Mouse (Mus musculus) MN1 (cell line): ENCODE results near the gene Nt5dc3.

Experiments
- DNase-seq: peaks from one replicate; pipeline ENCODE4 v3.0.0-alpha.2; 2016; ENCODE audit warnings: low spot score

Gene Nt5dc3

DNA sequence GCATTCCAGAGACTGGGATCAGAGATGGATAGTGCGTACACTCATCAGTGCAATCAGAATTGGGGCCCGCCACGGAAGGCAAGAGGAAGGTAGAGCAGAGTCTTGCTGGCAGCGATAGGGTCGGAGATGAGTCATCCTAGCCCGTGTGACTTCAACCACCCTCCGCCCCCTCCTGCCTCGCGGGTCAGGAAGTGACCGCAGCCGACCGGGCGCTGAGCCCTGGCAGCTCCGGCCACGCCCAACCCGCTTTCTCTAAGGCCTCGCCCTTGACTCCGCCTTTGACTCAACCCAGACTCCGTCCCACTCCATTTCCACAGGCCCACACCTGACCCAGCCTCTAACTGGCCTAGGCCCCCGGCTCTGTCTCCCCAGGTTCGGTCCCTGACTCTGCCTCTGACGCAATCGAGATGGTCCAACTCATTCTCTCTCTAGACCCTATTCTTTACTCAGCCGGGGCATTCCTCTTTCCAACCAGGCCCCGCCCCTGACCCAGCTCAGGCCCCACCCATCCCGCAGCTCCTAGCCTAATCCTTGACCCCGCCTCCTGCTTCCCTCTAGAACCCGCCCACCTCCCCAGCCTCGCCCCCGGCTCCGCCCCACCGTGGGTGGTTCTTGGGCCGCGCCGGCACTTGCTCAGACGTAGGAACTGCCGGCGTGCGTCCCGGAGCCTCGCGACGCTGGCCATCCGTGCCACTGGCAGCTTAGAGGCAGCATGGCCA, at the start of gene Nt5dc3:
Gene Nt5dc3 (plus strand): TSS at position 608 of the 719 bp plus-strand sequence.
- DNase-seq, result peak; percentile 99

DNA sequence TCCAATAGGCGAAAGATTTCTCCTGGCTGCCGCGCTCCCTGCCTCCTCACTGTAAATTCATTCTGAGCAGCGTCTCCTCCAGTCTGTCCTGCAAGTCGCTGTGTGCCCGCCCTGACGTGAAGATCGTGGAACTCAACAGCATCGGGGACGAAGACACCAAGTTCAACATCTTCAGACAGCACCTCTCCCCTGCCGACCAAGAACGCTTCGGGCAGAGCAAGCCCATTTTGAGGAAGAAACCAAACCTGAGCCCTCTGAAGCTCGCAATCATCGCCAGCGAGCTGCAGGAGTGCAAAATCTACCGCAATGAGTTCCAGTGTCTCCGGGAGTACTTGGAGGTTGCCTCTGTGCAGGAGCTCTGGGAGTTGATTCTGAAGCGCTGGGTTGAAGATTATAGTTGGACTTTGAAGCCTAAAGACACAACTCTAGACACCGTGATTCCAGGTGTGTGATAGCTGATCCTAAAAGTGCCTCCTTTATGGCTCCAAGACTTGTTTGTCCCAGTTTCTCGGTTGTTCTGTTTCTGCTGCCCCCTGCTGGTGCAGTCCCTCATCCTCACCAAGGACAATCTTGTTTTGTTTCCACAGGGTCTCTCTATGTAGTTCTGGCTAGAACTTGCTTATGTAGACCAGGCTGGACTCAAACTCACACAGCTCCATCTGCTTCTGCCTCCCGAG, 47.8 kb upstream of the Nt5dc3 start:
- peak; percentile 58 for DNase-seq

DNA sequence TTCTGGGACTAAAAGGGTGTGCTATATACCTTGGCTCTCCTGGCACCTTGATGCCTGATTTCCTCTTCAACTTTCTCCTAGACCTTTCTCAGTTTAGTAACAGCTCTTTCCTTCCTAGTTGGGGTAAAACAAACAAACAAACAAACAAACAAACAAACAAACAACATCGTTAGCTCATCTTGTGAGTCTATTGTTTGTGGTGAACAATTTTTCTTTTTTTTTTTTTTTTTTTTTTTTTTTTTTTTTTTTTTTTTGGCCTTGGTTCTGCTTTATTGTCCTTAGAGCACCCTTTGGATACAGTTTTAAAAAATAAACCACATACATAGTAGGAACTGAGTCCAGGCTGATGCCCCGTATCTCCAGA, 47.3 kb upstream of the Nt5dc3 start:
- DNase-seq, result no peak

DNA sequence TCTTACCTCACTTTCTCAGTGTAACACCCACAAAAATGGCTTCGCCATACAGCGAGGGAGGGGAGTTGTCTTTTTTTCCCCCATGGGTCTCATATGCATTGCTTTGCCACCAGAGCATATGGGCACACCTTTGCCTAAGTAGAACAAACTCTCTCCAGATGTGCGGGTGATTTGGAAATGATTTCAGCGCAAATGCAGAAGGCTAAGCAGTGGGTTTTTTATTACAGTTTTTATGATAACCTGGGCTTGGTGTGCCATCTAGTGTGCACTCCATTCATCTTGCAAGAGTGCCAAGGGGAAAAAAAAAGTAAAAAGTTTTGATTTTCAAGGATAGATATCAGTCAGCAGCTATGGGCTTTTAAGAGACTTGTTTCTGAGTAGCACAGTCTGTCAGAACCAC, 43.8 kb upstream of the Nt5dc3 start:
- DNase-seq, result peak; percentile 33

DNA sequence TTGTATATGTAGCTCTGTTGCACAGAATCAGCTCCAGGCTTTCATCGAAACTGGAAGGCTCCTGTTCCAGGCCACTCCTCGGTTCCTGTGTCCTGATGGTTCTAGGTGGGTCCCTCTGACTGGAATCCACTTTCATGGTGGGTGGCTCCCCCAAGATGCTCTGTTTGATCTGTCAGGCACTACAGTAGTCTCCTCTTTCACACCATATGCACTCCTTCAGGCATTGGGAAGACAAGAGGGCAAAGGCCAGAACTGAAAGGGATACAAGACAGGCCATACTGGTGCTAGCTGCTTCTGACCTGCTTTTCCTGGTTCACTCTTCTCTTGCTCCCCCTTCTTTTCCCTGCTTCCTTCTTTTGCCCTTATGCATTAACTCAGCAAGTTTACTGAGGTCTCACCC, 35.9 kb upstream of the Nt5dc3 start:
- no peak for DNase-seq

DNA sequence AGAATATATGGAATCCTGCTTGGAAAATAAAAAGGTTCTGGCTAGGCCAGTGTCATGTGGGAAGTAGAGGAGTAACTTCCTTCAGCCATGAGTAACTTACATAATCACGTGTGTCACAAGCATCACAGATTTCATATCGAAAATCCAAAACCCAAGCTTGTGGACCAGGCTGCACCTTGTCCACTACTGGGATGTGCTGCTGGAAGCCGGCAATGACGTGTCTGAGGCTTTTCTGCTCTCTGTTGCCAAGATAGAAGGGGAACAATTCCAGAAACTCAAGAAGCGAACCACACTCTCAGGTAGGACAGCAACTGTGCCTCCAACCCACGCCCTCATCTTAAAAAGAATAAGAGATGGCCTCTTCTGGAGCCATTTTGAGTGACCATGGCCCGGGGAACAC, 34.5 kb upstream of the Nt5dc3 start:
- DNase-seq, result no peak

DNA sequence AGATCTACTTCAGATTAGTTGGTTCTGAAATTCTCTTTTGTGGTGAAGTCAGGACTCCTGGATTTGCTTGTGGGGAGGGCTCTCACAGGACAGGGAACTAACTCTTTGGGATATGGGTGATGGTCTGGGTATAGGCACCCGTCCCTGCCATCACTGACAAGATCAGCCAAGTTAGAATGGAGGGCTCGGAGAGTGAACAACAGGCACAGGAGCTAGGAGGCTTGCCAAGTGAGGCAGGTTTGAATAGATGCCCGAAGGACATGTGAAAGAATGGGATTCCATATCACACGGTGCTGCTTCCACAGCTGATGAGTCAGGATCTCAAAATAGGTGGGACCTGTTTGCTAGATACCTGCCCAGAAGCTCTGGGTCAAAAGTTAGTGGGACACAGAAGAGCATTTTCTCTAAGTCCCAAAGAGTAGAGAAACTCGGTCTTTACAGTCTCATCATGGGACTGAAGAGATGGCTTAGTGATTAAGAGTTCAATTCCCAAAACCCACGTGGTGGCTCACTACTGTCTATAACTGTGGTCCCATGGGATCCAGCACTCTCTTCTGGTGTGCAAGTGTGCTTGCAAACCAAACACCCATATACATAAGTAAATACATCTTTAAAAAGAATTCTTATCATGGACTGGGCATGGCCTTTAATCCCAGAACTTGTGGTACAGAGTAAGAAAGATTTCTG, 22.8 kb upstream of the Nt5dc3 start:
- DNase-seq, result no peak

DNA sequence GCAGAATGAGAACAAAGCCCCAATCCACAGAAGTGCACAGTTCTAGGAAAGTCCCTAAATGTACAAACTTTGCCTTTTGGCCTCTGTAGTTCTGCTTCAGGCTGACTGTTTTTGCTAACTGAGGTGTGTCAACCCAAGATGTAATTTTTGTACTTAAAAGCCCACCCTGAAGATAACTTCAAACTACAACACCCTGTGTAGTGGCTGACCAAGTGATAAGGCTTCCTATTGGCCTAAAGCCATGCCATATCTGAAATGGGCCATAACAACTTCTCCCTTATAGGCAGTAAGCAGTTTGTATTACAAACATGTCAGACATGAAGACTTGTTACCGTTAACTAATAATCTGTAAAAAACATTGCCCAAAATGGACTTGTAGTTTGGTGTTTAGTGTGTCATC, 21.1 kb upstream of the Nt5dc3 start:
- DNase-seq, result no peak

DNA sequence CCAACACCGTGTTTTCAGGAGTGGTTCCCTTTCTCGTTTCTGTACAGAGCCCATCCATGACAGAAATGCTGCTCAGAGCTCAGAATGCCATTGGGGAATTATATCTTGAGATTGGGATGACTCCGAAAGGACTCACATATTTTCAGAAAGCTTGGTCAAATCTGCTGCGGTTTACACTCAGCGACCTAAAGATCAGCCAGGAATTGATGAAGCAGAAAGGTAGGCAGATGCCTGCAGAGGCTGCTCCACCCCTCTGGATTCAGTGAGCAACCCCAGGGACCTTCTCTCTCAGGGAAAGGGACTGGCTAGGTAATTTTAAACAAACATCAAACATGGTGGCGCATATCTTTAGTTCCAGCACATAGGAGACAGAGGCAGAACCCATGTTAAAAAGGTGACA, 20.6 kb upstream of the Nt5dc3 start:
- DNase-seq, result no peak

DNA sequence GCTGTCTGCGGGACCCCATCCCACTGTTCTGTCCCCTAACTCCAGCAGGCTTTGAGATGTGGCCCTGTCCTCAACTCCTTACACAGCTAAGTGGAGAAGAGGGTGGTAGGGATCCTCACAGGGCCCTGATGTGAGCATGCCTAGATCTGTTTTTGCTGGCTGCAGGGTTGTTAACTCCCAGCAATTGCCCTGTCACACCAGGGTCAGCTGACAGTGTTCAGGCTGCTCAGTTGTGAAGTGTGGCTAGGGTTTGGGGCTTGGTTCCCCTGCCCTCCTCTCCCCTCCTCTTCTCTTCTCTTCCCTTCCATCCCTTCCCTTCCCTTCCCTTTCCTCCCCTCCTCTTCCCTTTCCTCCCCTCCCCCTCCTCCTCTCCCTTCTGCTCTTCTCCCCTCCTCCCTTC, 17.6 kb upstream of the Nt5dc3 start:
- no peak for DNase-seq

DNA sequence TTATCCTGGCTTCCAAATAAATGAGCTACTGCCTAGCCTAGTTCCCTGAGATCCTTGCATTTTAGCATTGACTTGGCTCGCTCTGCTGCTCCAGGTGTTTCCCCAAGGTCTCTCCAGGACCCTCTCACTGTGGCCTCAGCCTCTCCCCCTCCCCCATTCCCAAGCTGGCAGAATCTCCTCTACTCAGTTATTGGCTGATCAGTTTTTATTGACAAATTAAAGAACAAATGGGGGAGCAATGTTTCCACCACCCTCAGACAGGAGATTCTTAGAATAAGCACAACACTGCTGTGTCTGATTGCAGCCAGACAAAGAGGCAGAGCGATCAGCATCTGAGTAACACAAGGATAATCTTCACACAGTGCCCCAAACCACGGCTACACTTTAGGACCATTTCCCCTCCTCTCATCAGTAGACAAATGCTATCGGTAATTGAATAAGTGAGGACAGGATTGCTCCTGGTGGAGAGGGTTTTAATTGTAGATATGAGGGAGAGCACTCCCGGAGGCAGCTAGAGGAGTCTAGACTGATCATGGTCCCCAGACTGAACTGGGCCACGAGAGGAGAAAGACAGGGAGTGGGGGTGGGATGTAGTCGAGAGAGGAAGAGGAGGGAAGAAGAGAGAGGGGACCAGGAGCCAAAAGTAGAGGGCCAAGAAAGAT, 17.0 kb upstream of the Nt5dc3 start:
- DNase-seq, result no peak

DNA sequence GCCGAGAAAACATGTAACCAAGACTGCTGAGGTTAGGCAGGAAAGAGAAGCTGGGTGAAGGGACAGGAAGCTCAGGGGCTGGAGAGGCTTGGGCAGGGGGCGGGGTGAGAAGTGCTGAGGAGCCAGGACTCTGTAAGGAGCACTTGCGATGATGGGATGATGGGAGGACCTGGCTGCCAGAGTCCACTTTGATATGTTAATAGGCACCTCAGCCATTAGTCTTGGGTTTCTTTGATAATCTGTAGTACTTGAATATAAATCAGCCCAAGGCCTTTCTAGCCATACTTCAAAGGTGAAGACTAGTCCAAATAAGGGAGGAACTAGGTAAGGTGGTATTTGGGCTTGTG, 16.4 kb upstream of the Nt5dc3 start:
- no peak for DNase-seq

DNA sequence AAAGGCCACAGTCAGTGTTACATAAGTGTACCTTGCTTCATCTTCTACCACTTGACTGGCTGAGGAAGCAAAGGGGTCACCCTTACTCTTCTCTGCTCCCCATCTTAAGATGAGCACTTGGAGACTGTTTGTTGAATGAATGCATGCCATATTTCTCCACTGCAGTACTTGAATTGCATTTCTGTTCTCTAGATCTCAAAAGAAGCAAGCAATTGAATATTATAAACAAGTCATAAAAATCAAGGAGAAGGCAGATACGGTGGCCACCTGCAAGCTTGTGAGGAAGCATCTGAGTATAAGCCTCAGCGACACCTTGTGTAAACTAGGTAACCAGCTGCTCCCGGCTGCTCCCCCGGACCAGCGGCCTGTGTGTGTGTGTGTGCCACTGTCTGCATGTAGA, 15.1 kb upstream of the Nt5dc3 start, which contains the start of gene Gm49358:
Gene Gm49358 (plus strand): TSS at position 301 of the 400 bp plus-strand sequence.
- DNase-seq, result no peak

DNA sequence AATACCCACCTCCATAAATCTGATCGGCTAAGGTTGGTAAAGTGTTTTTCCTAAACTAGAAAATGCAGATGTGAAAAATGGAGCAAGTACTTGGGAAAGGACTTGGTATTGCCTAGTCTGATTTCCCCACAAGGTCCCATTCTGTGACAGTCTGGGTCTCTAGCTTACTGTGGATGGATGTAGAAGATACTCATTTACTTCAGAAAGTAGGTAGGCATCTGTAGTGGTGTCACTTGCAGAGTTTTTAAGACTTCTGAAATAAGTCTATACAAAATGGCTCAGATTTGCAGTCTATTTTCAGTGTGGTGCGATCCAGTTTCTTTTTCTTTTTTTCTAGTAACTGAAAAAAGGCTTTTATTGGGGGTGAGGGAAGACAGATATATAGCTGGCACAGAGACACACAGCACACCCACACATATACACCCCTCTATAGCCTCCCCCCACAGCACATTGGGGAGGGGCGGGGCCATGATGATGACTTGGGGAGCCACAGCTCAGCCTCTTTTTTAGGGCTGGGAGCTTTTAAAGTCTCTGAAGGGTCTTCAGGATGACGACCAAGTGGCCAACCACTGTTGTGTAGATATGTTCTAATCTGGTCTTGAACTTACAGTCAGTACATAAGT, 13.3 kb upstream of the Nt5dc3 start:
- DNase-seq, result no peak

DNA sequence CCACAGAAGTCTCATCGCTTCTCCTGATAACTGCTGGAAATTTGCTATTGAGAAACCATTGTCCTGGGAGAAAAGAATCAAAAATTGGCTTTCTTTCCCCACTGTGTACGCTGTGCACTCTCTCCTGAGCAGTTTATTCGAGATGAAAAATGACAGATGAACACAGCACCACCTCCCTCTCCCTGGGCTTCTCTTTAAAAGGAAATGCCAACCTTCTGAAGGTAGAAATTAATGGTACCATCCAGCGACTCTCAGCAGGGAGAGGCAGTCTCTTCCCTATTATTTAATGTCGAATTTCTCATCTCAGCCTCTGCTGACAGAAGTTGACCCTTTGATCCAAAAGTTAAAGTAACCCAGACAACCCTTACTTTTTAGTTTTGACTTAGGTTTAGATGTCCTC, 9.6 kb upstream of the Nt5dc3 start:
- DNase-seq, result no peak

DNA sequence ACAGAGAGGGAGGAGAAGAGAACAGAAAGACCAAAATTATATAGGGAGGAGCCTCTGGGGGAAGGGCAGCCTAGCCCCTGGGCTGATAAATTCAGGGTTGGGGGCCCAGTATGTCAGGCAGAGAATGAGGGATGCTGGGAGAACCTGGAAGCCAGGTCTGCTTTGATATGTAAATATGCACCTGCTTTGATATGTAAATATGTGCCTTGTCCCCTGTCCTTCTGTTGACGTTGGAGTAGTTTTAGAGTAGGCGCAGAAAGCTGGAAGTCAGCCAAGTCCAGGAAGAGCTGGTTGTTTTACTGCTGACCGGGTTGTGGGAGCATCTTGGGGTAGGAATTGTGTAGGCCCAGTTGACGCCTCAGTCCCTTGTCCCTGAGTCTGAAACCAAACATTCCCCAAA, 9.0 kb upstream of the Nt5dc3 start:
- no peak for DNase-seq

DNA sequence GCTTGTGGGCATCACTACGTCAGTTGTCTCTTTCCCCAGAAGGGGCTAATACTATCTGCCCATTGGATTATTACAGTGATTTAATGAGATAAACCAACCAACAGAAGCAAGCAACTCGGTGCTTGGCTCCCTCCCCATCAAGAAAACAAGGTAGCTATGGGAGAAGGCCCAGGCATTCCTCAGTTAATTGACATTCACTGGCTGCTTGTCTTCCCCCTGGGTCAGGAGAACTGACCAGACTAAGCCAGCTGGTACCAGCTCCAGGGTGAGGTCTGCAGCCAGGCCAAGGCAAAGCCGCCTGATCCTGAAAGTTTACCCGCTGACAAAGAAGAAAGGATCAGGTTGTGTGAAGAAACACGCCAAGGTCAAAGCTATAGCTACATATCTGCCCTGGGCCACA, 7.1 kb upstream of the Nt5dc3 start:
- DNase-seq, result no peak

DNA sequence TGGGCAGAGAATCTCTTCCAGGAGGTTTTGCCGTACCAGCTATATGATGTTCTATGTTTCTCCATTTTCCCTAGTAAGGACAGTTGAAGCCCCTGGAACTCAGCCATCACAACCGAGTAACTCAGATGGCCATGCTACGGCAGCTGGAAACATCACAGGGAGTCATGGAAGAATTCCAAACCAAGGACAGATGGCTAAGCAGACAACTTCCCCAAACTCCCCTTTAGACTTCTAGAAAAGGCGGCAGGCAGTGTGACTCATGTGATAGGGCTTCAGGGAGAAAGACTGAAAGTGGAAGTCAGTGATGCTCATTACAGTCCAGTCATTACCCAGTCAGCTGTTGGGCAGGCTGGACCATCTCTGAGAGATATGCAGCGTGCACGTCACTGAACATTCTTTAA, 6.6 kb upstream of the Nt5dc3 start:
- DNase-seq, result no peak

DNA sequence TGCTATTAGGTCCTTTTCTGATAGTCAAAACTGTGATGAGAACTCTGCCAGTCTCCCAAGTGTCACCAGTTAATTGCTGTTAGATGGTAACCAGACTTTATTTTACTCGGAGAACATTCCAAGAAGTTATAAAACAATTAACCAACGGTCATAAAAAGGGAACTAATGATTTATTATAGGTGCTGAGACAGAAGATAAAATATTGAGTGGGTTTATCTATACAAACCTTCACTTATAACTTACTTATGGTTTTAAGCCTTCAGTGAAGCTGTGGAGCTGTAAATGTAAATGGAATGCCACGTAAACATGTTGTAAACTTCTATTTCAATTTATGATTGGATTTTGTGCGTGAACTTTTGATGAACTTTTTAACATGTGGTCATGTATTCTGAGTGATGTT, 5.4 kb upstream of the Nt5dc3 start:
- no peak for DNase-seq

DNA sequence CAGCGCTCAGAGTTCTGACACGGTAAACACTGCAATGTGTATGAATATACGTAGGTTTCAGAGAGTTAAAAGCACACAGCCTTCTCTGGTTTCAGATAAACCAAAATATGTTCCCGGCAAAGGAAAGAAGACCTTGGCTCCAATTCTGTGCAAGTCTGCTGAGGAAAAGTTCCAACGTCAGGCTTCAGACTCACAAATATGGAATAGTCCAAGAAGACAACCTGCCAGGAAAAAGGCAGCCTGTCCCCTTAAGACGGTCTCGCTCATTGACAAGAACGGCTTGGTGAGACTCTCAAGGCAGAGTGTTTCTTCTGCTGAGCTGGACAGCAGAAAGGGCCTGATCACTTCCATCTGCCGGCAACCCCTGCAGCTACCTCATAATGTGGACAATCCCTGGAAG, 2.5 kb upstream of the Nt5dc3 start:
- no peak for DNase-seq

DNA sequence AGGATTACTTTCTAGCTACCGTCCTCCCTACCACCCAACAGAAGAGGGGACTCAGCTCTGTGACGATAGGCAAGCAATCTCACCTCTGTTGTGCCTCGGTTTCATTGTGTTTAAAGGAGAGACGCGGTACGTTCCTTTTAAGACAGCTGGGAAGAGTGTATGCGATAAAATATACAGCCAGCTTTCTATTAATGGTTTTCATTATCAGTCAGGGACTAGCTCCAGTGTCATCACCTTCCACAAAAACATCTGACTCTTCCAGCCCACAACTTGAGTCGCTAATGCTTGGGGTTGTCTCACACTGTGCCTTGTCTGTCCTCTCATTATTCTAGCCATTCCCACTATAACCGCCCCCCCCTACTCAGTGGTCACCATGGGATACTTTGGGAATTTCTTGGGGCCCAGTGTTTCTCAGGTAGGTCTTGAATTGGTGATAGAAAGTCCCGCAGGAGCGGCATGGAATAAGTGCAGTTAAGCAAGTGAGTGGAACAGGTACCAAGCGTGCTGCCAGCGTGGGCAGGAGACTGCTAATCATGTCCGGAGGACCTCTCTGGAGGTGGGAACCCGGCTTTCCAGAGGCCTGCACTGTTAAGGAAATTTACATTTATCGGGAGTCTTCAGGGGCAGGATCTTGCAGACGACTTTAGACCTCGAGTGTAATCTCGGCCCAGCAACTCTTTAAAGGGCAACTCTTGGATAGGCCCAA, 1.0 kb upstream of the Nt5dc3 start:
- DNase-seq, result no peak
